Mouse (Mus musculus): ENCODE measurements around the gene Hjurp.

Gene Hjurp

DNA sequence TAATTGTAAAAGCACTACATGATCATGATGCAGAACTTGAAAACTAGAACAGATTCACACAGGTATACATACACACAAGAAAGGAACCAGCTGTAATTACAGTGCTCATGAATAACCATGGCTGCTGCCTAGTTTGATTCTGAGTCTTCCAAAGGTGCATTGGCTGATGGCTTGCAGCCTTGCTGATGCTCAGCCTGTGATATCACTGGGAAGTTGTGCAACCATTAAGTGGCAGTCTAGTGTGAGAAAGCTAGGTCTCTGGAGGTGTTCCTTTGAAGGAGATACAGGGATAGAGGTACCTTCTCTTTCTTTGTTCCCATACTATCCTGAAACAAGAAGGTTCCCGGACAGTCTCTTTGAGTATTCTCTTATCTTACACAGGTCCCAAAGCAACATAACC is 58.4 kb downstream of the Hjurp start:
- DNase-seq, result no peak

- DNase-seq, result no peak
Measured at GRCm38 (mm10) chr1:88218591-88218990, 58.8 kb downstream of the Hjurp start.

- no peak for DNase-seq
Measured at GRCm38 (mm10) chr1:88218051-88218450, 59.4 kb downstream of the Hjurp start.

DNA sequence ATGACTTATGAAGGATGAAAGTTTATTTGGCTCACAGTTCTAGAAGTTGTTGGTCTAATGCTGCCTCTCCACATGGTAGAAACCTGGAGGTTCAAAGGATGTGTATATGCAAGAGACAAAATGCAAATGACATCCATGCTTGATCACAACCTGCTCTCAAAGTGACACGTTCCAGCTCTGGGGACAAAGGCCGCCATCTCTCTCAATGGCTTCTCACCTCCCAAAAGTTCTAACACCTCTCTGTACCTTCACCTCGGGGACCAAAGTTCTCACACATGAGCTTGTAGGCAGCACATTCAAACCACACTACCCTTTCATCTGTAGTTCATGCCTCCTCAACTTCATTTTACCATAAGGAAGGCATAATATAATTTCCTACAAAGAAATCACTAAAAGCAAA is 59.9 kb downstream of the Hjurp start:
- no peak for DNase-seq

DNA sequence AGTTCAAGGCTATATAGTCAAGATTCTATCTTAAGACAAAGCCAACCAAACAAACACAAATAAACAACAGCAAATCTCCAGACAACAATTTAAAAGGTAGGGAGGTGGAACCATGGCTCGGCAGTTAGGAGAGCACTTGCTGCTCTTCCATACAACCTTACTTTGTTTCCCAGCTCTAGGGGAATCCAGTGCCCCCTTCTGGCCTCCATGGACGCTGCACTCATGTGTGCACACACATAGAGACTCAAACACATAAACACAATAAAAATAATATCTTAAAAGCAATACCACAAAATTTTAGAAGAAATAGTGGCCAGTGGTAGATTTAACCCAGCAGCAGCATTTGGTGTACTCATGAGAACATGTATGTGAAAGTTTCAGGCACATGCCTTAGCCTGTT is 60.3 kb downstream of the Hjurp start:
- DNase-seq, result no peak

DNA sequence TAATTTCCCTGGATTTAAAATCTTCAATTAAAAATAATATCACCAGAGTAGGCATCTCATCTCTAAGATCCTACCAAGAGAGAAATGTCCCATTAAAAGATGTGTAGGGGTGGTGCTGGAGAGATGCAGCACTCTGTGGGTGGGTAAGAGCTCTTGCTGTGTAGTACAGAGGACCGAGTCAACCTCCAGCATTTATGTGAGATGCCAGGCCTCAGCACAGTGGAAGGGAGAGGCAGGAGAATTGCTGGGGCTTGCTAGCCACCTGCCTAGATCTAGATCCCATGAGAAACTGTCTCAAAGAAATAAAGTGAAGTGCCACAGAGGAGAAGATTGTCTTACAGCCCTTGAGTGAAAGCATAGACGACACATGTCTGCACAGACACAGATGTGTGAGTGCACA is 60.9 kb downstream of the Hjurp start:
- DNase-seq, result no peak

DNA sequence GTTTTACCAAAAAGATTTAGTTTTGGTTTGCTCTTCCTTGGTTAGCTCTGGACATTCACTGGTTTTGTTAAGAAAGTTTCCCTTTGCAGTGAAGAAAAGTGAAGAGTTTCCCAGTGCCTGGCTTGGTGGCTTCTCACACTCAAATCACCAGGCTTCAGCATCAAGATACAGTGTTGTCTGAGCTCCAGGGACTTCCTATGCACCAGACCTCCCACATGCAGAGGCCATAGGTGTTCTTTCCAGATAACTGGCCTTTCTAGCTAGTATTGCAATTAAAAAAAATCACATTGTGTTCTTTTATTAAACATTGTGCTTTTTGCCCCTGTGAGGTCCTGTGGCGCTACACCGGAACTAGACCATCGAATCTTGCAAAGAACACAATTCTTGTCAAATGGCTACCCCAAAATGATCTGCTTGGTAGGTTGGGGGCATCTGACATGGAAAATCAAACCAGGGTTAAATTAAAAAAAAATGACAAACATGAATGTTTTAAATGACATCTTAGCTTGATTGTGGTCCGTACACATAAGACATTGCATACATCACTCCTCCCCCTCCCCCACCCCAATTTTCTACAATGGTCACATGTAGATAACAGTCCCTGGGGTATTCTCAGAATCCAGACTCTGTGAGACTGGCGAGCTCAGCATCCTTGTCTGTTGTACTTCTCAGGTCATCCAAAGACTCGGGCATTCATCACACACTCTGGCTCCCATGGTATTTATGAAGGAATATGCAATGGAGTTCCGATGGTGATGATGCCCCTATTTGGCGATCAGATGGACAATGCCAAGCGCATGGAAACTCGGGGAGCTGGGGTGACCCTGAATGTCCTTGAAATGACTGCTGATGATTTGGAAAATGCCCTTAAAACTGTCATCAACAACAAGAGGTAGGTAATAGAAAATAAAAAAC is 61.7 kb downstream of the Hjurp start:
- DNase-seq, result no peak

GRCm38 (mm10) chr1:88214462-88214952 is 62.9 kb downstream of the Hjurp start:
- DNase-seq, result no peak

- DNase-seq, result no peak
Measured at GRCm38 (mm10) chr1:88213766-88214461, 63.5 kb downstream of the Hjurp start.

DNA sequence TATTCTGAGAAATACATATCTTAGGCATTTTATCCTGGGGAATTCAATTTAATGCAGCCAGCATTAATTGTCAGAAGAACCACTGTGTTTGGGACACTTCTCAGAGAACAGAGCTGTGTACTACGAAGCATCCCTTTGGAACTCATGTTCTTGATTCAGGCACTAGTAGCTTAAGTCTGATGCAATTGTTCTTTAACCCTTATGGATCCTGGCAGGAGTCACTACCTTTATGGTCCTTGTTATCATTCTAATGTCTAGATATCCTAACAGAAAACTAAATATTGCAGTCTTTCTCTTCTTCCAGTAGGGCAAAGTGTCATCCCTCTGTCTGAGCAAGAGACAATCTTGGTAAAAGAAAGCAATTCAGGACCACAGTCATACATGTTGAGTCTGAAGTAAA is 64.4 kb downstream of the Hjurp start:
- no peak for DNase-seq

Data from cerebellum, postnatal 36 days (tissue).